Mouse (Mus musculus) heart, embryonic 14.5 days (tissue): ENCODE data around the gene Ap1s1. TPM values are rescaled to one million over a fixed set of nuclear protein-coding genes. Genes with fewer than 3 reads are reported as not detected.

Experiments used
- ATAC-seq: fragments of 200-750 bp; cut with Nextera tagmentation; 2 replicates; pipeline ENCODE4 v1.8.0; 2017; ENCODE audit warnings: low read depth, moderate TSS enrichment; ENCODE audit not compliant: insufficient number of reproducible peaks, insufficient read depth, low FRiP score
- H3K27ac ChIP-seq, 2 experiments: fragments of 200-500 bp in 1 of 2; fragments of 300-500 bp in 1 of 2; sonication (generic) in 1 of 2; replicated peaks in 1 of 2; 2 replicates each; pipeline ENCODE4 v1.5.1; 2012 to 2014; ENCODE audit warnings: low read depth in 2 of 2, low read length in 2 of 2, control low read depth in 1 of 2, mild to moderate bottlenecking in 1 of 2, mixed read lengths in 1 of 2; ENCODE audit not compliant: control insufficient read depth in 1 of 2, insufficient read depth in 1 of 2
- H3K27me3 ChIP-seq: fragments of 300-500 bp; sonication (generic); 2 replicates; pipeline ENCODE4 v1.6.1; 2014; ENCODE audit warnings: mild to moderate bottlenecking, low read length, control low read depth; ENCODE audit not compliant: control insufficient read depth, insufficient read depth
- H3K36me3 ChIP-seq: fragments of 300-500 bp; sonication (generic); 2 replicates; pipeline ENCODE4 v1.6.1; 2014; ENCODE audit warnings: mild to moderate bottlenecking, control low read depth, low read length, mixed read lengths; ENCODE audit not compliant: control insufficient read depth, insufficient read depth
- H3K4me1 ChIP-seq, 2 experiments: fragments of 200-500 bp in 1 of 2; fragments of 300-500 bp in 1 of 2; sonication (generic) in 1 of 2; 2 replicates each; pipeline ENCODE4 v1.6.1; 2012 to 2014; ENCODE audit warnings: low read length in 2 of 2, control low read depth in 1 of 2, mixed read lengths in 1 of 2; ENCODE audit not compliant: control insufficient read depth in 2 of 2, insufficient read depth in 2 of 2
- H3K4me2 ChIP-seq: fragments of 300-500 bp; sonication (generic); 2 replicates; pipeline ENCODE4 v1.6.1; 2014; ENCODE audit warnings: mild to moderate bottlenecking, low read length
- H3K4me3 ChIP-seq, 2 experiments: fragments of 200-500 bp in 1 of 2; fragments of 300-500 bp in 1 of 2; sonication (generic) in 1 of 2; 2 replicates each; pipeline ENCODE4 v1.5.1; 2012 to 2014; ENCODE audit warnings: low read length in 2 of 2, mild to moderate bottlenecking in 2 of 2, control low read depth in 1 of 2, low read depth in 1 of 2, moderate library complexity in 1 of 2; ENCODE audit not compliant: control insufficient read depth in 1 of 2, insufficient read depth in 1 of 2
- H3K9ac ChIP-seq: fragments of 300-500 bp; sonication (generic); 2 replicates; pipeline ENCODE4 v1.6.1; 2014; ENCODE audit warnings: mild to moderate bottlenecking, low read length
- H3K9me3 ChIP-seq: fragments of 300-500 bp; sonication (generic); 2 replicates; pipeline ENCODE4 v1.6.1; 2016; ENCODE audit warnings: low read length, control low read depth; ENCODE audit not compliant: control insufficient read depth
- WGBS: fragments of 180-500 bp; shearing (Covaris S2); extraction: QIAGEN DNeasy Blood & Tissue Kit; methylation state at CpG from one replicate; pipeline ENCODE4 v1.1.7; 2014; 5-methylcytosine and 5-hydroxymethylcytosine counted together
- polyA plus RNA-seq: library from polyadenylated mRNA; unstranded; fragments of >200 nt; fragmentation: Nextera tagmentation; extraction: Ambion mirVana; gene quantifications from 2 replicates; pipeline ENCODE4 v1.2.1, GENCODE M21; 2014

Gene Ap1s1
- polyA plus RNA-seq, 1 experiment from 2014 or later = 117 TPM

- H3K9ac ChIP-seq = no peak overlapping the region; the same call in 1 of the 2 replicates
Measured at GRCm38 (mm10) chr5:137075726-137076125, 29.8 kb upstream of the Ap1s1 start.

GRCm38 (mm10) chr5:137074191-137074651 lies 28.3 kb upstream of the Ap1s1 start:
- Histone ChIP-seq H3K27ac (0 out of 4 replicates have a peak overlapping the region, but pooled peaks of 1 of the 2 experiments have one; percentile 16), H3K9me3 (no peaks in the 10 kb centered on the region), H3K4me1 (peaks cover 49 to 59% of the 10 kb centered on the region in 2 experiments), H3K36me3 (no peaks in the 10 kb centered on the region), H3K9ac (no peak overlapping the region), H3K4me3 (no peak overlapping the region), H3K4me2 (no peak overlapping the region), H3K27me3 (no peaks in the 10 kb centered on the region)
- WGBS = 40% methylated on average over 6 of the region's 6 CpGs
- ATAC-seq = no peak

More at GRCm38 (mm10) chr5:137075726-137076125, 29.8 kb upstream of the Ap1s1 start:
- no peak for ATAC-seq
- no peaks in the 10 kb centered on the region for H3K27me3 ChIP-seq
- no peak overlapping the region for H3K4me3 ChIP-seq
- no peaks in the 10 kb centered on the region for H3K36me3 ChIP-seq
- 34% methylated on average over 6 of the region's 6 CpGs for WGBS
- peaks cover 50 to 69% of the 10 kb centered on the region in 2 experiments for H3K4me1 ChIP-seq
- H3K9me3 ChIP-seq = no peaks in the 10 kb centered on the region
- no peak overlapping the region for H3K4me2 ChIP-seq
- H3K27ac ChIP-seq = peak overlapping the region; percentile 93

GRCm38 (mm10) chr5:137073141-137073540 lies 27.2 kb upstream of the Ap1s1 start:
- Histone ChIP-seq H3K36me3 (no peaks in the 10 kb centered on the region), H3K4me2 (no peak overlapping the region), H3K9ac (no peak overlapping the region), H3K4me3 (no peak overlapping the region), H3K27me3 (no peaks in the 10 kb centered on the region), H3K27ac (peak overlapping the region in 1 of 2 experiments; percentile 91; a peak in 3 of 4 replicates), H3K4me1 (peaks cover 38 to 49% of the 10 kb centered on the region in 2 experiments), H3K9me3 (no peaks in the 10 kb centered on the region)
- no peak for ATAC-seq
- 93% methylated on average over 8 of the region's 8 CpGs for whole genome bisulfite sequencing

GRCm38 (mm10) chr5:137072079-137072960 lies 26.4 kb upstream of the Ap1s1 start, which contains the start of gene Serpine1:
TSS of gene Serpine1 (minus strand) at chr5:137072268.
- peak within 1 kb of the TSS; percentile 81 to 91 for H3K27ac ChIP-seq
- H3K36me3 ChIP-seq = 0 out of 2 replicates have a peak, but pooled peaks cover under 1% of the 10 kb centered on the region
- WGBS = 18% methylated on average over 22 of the region's 23 CpGs
- H3K9me3 ChIP-seq = no peaks in the 10 kb centered on the region
- peak within 1 kb of the TSS; percentile 62 for H3K9ac ChIP-seq
- peak within 1 kb of the TSS; percentile 65 for H3K4me2 ChIP-seq
- peak; percentile 81 for ATAC-seq
- H3K4me1 ChIP-seq = peaks cover 33 to 44% of the 10 kb centered on the region in 2 experiments
- H3K4me3 ChIP-seq = peak within 1 kb of the TSS; percentile 30 to 42
- H3K27me3 ChIP-seq = no peaks in the 10 kb centered on the region

GRCm38 (mm10) chr5:137070881-137071605 lies 25.1 kb upstream of the Ap1s1 start:
- Histone ChIP-seq H3K36me3 (0 out of 2 replicates have a peak, but pooled peaks cover 6% of the 10 kb centered on the region), H3K4me1 (peaks cover 24 to 31% of the 10 kb centered on the region in 2 experiments), H3K27ac (no peak overlapping the region), H3K4me2 (peak overlapping the region; percentile 65), H3K4me3 (peak overlapping the region in 1 of 2 experiments; percentile 30; a peak in 1 of 4 replicates), H3K27me3 (no peaks in the 10 kb centered on the region), H3K9me3 (no peaks in the 10 kb centered on the region), H3K9ac (no peak overlapping the region)
- 78% methylated on average over 19 of the region's 19 CpGs for WGBS
- no peak for ATAC-seq

GRCm38 (mm10) chr5:137068711-137069110 lies 22.8 kb upstream of the Ap1s1 start:
- Histone ChIP-seq H3K27me3 (no peaks in the 10 kb centered on the region), H3K4me1 (peaks cover 9 to 14% of the 10 kb centered on the region in 2 experiments), H3K9me3 (no peaks in the 10 kb centered on the region), H3K27ac (no peak overlapping the region), H3K36me3 (peaks cover 6% of the 10 kb centered on the region; the same call in 1 of the 2 replicates), H3K4me2 (no peak overlapping the region), H3K4me3 (no peak overlapping the region), H3K9ac (no peak overlapping the region)
- WGBS = 80% methylated on average over 4 of the region's 4 CpGs
- ATAC-seq = no peak

- H3K4me1 ChIP-seq = peaks cover 0 to 3% of the 10 kb centered on the region in 2 experiments; a peak in 2 of 4 replicates
- no peak for ATAC-seq
- H3K27me3 ChIP-seq = no peaks in the 10 kb centered on the region
- WGBS = 65% methylated on average over 8 of the region's 8 CpGs
- H3K9ac ChIP-seq = no peak overlapping the region
- H3K9me3 ChIP-seq = no peaks in the 10 kb centered on the region
- no peak overlapping the region for H3K4me3 ChIP-seq
- H3K27ac ChIP-seq = no peak overlapping the region
- peaks cover 11% of the 10 kb centered on the region for H3K36me3 ChIP-seq
- H3K4me2 ChIP-seq = no peak overlapping the region
Measured at GRCm38 (mm10) chr5:137065923-137066322, 20.0 kb upstream of the Ap1s1 start.
